Mouse (Mus musculus) midbrain, embryonic 10.5 days (tissue): Measurements from ENCODE around the gene Donson. TPM values are rescaled to one million over a fixed set of nuclear protein-coding genes. Genes with fewer than 3 reads are reported as not detected.

Experiments used
- DNase-seq: peaks from one replicate; pipeline ENCODE4 v3.0.0-alpha.2; 2017; ENCODE audit warnings: low spot score
- H3K27ac ChIP-seq: fragments of 300-500 bp; sonication (generic); replicated peaks from 2 replicates; pipeline ENCODE4 v1.5.1; 2016; ENCODE audit warnings: mild to moderate bottlenecking
- H3K27me3 ChIP-seq: fragments of 300-500 bp; sonication (generic); 2 replicates; pipeline ENCODE4 v1.6.1; 2016; ENCODE audit warnings: low read depth, mild to moderate bottlenecking; ENCODE audit not compliant: poor library complexity, severe bottlenecking
- H3K36me3 ChIP-seq: fragments of 300-500 bp; sonication (generic); 2 replicates; pipeline ENCODE4 v1.6.1; 2016; ENCODE audit warnings: mild to moderate bottlenecking, moderate library complexity
- H3K4me1 ChIP-seq: fragments of 300-500 bp; sonication (generic); 2 replicates; pipeline ENCODE4 v1.6.1; 2016
- H3K4me3 ChIP-seq: fragments of 300-500 bp; sonication (generic); 2 replicates; pipeline ENCODE4 v1.5.1; 2016; ENCODE audit warnings: mild to moderate bottlenecking, moderate library complexity
- H3K9me3 ChIP-seq: fragments of 300-500 bp; sonication (generic); replicated peaks from 2 replicates; pipeline ENCODE4 v1.6.1; 2016; ENCODE audit warnings: mild to moderate bottlenecking
- WGBS: fragments of 180-500 bp; shearing (Covaris S2); methylation state at CpG from one replicate; pipeline ENCODE4 v1.1.7; 2016; 5-methylcytosine and 5-hydroxymethylcytosine counted together
- polyA plus RNA-seq: library from polyadenylated mRNA; unstranded; fragments of >200 nt; fragmentation: Nextera tagmentation; extraction: Ambion mirVana; gene quantifications from 2 replicates; pipeline ENCODE4 v1.2.1, GENCODE M21; 2016

Gene Donson
- polyA plus RNA-seq, 1 experiment from 2014 or later = 38.3 TPM

DNA sequence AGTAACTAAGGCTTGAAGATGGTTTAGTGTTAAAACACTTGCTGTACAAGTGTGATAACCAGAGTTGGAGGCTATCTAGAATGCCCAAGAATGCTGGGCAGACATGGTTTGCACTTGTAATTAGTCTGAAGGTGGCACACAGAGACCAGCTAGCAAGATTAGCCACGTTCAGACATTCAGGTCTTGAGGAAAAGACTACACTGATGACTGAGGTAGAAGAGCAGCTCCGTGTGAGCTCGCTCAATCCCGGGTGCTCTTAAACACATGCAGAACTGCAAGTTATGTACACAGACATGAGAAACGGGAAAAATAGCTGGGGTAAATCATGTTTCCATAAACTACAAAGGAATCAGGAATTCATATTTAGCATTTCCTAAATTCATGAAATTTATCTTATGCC lies 7.9 kb downstream of the Donson start:
- Histone ChIP-seq H3K9me3 (no peaks in the 10 kb centered on the region), H3K36me3 (peaks cover 97% of the 10 kb centered on the region), H3K4me1 (no peaks in the 10 kb centered on the region), H3K27me3 (no peaks in the 10 kb centered on the region), H3K27ac (no peak overlapping the region), H3K4me3 (no peak overlapping the region)
- DNase-seq = no peak
- WGBS = 87% methylated on average over 5 of the region's 5 CpGs

DNA sequence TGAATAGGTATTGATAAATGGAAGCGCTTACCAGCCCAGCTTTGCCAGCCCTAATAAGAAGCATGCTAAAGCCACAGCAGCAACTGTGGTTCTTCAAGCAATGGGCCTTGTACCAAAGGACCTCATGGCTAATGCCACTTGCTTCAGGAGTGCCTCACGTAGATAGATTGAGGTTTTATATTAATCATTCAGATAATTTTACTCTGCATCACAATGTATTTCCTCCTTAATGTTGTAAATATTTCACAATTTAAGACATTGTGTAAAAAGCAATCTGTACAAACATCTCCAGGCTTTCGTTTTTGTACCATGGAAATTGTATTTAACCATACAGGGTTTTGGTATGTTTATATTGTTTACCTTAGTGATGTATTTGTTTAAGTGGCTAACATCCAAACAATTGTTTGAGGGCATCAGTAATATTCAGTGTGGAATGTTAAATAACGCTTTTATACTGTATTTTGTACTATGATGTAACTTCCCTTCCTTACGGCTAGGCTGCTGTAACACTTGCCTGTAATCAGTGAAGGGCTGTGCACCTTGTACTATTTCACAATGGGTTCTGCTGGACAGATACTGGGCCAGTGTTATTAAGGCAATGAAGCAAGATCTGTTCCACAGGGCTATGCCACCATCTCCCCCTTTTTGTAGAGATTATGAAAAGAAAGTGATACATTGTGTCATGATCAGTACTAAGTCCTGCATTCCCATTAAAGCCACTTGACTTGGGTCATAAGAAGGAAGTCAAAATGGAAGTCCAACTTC lies 10.2 kb downstream of the Donson start:
- Histone ChIP-seq H3K27me3 (no peaks in the 10 kb centered on the region), H3K27ac (no peak overlapping the region), H3K36me3 (peaks cover 98% of the 10 kb centered on the region), H3K4me1 (no peaks in the 10 kb centered on the region), H3K9me3 (no peaks in the 10 kb centered on the region), H3K4me3 (no peak overlapping the region)
- no peak for DNase-seq
- WGBS = 95% methylated on average over 5 of the region's 5 CpGs

DNA sequence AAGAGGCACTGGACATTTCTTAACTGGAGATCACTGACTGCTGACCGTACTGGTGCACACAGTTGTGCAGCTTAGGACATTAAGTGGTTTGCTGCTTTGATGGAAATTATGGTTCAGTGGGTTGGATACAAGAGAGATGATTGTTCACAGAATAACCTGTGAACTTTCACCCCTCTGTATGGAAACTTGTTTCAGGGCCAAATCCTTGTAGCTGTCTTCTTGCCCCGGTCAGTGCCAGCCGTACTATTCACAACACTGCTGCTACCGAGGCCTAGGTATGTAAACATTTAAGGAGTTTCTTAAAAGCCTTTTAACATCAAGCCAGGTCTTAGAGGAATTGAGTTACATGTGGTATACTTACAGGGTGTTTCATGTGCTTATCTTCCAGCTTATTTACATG lies 14.1 kb downstream of the Donson start:
- no peak overlapping the region for H3K4me3 ChIP-seq
- H3K36me3 ChIP-seq = peaks cover 100% of the 10 kb centered on the region
- no peak for DNase-seq
- no peaks in the 10 kb centered on the region for H3K9me3 ChIP-seq
- H3K4me1 ChIP-seq = no peaks in the 10 kb centered on the region
- 91% methylated on average over 4 of the region's 4 CpGs for WGBS
- H3K27ac ChIP-seq = no peak overlapping the region
- no peaks in the 10 kb centered on the region for H3K27me3 ChIP-seq

DNA sequence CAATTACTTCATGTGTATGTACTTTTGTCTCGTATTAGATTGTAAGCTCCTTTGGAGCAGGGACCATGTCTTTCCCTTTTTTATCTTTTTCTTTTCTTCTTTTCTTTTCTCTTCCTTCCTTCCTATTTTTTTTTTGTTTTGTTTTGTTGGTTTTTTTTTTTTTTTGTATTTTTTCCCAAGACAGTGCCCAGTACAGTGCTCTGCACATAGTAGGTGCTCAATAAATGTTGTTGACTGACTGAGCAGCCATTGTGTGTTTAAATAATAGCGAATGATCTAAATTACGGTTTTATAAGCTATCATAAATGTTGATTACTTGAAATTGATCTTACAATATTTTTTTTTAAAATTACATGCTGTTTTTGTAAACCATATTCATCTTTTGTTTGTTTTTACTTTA lies 24.8 kb downstream of the Donson start:
- no peak overlapping the region for H3K27ac ChIP-seq
- DNase-seq = no peak
- no peak overlapping the region for H3K4me3 ChIP-seq
- WGBS = 98% methylated on average over 3 of the region's 3 CpGs
- H3K4me1 ChIP-seq = peaks cover 6% of the 10 kb centered on the region; the same call in 1 of the 2 replicates
- peaks cover 100% of the 10 kb centered on the region for H3K36me3 ChIP-seq
- H3K9me3 ChIP-seq = peaks cover 12% of the 10 kb centered on the region; the same call in 1 of the 2 replicates
- no peaks in the 10 kb centered on the region for H3K27me3 ChIP-seq

DNA sequence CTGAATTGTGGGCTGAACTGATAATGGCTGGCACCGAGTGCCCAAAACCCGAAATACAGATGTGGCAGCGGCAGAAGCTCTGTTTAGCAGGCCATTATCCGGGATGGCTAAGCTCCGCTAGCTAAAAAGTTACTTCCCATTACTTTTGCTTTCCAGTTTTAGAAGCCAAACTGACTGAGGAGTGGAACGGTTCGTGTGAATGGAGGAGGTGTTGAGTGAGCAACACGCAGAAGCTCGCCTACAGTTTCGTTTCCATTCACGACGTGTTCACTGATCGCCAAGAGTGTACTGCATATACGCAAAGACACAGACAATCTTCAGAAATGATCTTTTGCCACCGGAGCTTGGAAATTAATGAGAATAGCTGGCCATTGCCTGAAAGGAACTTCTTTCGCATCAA lies 26.2 kb downstream of the Donson start:
- H3K9me3 ChIP-seq = peaks cover 12% of the 10 kb centered on the region; the same call in 1 of the 2 replicates
- no peak overlapping the region for H3K27ac ChIP-seq
- no peak overlapping the region for H3K4me3 ChIP-seq
- H3K4me1 ChIP-seq = peaks cover 6% of the 10 kb centered on the region; the same call in 1 of the 2 replicates
- WGBS = 97% methylated on average over 16 of the region's 16 CpGs
- H3K27me3 ChIP-seq = no peaks in the 10 kb centered on the region
- H3K36me3 ChIP-seq = peaks cover 100% of the 10 kb centered on the region
- no peak for DNase-seq

DNA sequence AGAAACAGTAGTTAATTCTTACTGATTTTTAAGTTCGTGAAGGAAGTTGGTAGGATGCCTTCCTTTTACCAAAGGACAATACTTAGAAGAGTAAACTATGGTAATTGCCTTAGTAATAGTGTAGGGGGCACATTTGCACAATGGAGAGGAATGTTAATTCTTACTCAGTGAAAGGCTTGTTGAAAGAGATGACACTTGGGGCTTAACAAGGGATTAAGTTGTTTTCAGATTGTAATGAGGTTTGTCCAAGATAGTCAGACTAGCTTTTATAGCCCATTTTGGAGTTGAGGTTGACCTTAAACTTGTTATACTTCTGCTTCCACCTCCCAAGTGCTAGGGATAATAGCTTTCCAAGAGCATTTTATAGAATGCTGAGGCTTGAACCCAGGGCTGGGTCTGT lies 27.2 kb downstream of the Donson start:
- Histone ChIP-seq H3K4me3 (no peak overlapping the region), H3K4me1 (peaks cover 6% of the 10 kb centered on the region; the same call in 1 of the 2 replicates), H3K27ac (no peak overlapping the region), H3K36me3 (peaks cover 100% of the 10 kb centered on the region), H3K9me3 (peaks cover 12% of the 10 kb centered on the region; the same call in 1 of the 2 replicates), H3K27me3 (no peaks in the 10 kb centered on the region)
- DNase-seq = no peak
- 44% methylated on average over 1 of the region's 1 CpGs for WGBS

DNA sequence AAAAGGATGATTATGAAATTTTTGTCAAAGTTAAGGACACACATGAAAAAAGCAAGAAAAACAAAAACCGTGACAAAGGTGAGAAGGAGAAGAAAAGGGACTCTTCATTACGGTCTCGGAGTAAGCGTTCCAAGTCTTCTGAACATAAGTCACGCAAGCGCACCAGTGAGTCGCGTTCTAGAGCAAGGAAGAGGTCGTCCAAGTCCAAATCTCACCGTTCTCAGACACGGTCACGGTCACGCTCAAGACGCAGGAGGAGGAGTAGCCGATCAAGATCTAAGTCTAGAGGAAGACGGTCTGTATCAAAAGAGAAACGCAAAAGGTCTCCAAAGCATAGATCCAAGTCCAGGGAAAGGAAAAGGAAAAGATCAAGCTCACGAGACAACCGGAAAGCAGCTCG lies 28.8 kb downstream of the Donson start:
- peaks cover 100% of the 10 kb centered on the region for H3K36me3 ChIP-seq
- no peak overlapping the region for H3K4me3 ChIP-seq
- H3K27ac ChIP-seq = no peak overlapping the region
- WGBS = 97% methylated on average over 20 of the region's 20 CpGs
- peaks cover 6% of the 10 kb centered on the region; the same call in 1 of the 2 replicates for H3K4me1 ChIP-seq
- DNase-seq = no peak
- H3K9me3 ChIP-seq = peaks cover 12% of the 10 kb centered on the region; the same call in 1 of the 2 replicates
- no peaks in the 10 kb centered on the region for H3K27me3 ChIP-seq

DNA sequence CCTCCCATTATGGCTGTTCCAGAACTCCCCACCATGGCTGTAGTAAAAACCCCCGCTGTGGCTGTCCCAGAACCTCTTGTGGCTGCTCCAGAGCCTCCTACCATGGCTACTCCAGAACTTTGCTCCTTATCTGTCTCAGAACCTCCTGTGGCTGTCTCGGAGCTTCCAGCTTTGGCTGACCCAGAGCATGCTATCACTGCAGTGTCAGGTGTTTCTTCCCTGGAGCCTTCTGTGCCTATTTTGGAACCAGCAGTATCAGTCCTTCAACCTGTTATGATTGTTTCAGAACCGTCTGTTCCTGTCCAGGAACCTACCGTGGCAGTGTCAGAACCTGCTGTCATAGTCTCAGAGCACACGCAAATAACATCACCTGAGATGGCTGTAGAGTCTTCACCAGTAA lies 30.1 kb downstream of the Donson start:
- 97% methylated on average over 5 of the region's 5 CpGs for WGBS
- peaks cover 12% of the 10 kb centered on the region; the same call in 1 of the 2 replicates for H3K9me3 ChIP-seq

DNA sequence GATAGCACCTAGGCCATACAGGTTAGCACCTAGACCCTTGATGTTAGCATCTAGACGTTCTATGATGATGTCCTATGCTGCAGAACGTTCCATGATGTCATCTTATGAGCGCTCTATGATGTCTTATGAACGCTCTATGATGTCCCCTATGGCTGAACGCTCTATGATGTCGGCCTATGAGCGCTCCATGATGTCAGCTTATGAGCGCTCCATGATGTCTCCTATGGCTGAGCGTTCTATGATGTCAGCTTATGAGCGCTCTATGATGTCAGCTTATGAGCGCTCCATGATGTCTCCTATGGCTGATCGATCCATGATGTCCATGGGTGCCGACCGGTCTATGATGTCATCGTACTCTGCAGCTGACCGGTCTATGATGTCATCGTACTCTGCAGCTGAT lies 31.3 kb downstream of the Donson start:
- H3K9me3 ChIP-seq = peaks cover 12% of the 10 kb centered on the region; the same call in 1 of the 2 replicates
- peaks cover 100% of the 10 kb centered on the region for H3K36me3 ChIP-seq
- whole genome bisulfite sequencing = 97% methylated on average over 17 of the region's 17 CpGs
- DNase-seq = no peak
- no peaks in the 10 kb centered on the region for H3K27me3 ChIP-seq
- H3K4me1 ChIP-seq = peaks cover 6% of the 10 kb centered on the region; the same call in 1 of the 2 replicates
- no peak overlapping the region for H3K27ac ChIP-seq
- no peak overlapping the region for H3K4me3 ChIP-seq

More for the DNA sequence above, 30.1 kb downstream of the Donson start:
- Histone ChIP-seq H3K36me3 (peaks cover 100% of the 10 kb centered on the region), H3K4me1 (peaks cover 6% of the 10 kb centered on the region; the same call in 1 of the 2 replicates), H3K4me3 (no peak overlapping the region), H3K27ac (no peak overlapping the region), H3K27me3 (no peaks in the 10 kb centered on the region)
- DNase-seq = no peak

DNA sequence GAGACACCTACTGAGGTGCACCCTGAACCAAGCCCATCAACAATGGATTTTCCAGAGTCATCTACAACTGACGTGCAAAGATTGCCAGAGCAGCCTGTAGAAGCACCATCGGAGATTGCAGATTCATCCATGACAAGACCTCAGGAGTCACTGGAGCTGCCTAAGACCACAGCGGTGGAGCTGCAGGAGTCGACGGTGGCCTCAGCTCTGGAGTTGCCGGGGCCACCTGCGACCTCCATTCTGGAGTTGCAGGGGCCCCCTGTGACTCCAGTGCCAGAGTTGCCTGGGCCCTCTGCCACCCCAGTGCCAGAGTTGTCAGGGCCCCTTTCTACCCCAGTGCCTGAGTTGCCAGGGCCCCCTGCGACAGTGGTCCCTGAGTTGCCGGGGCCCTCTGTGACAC lies 33.3 kb downstream of the Donson start:
- WGBS = 98% methylated on average over 9 of the region's 9 CpGs
- Histone ChIP-seq H3K36me3 (peaks cover 100% of the 10 kb centered on the region), H3K27me3 (no peaks in the 10 kb centered on the region), H3K4me3 (no peak overlapping the region), H3K9me3 (peaks cover 12% of the 10 kb centered on the region; the same call in 1 of the 2 replicates), H3K4me1 (peaks cover under 1% of the 10 kb centered on the region; the same call in 1 of the 2 replicates), H3K27ac (no peak overlapping the region)
- DNase-seq = no peak

DNA sequence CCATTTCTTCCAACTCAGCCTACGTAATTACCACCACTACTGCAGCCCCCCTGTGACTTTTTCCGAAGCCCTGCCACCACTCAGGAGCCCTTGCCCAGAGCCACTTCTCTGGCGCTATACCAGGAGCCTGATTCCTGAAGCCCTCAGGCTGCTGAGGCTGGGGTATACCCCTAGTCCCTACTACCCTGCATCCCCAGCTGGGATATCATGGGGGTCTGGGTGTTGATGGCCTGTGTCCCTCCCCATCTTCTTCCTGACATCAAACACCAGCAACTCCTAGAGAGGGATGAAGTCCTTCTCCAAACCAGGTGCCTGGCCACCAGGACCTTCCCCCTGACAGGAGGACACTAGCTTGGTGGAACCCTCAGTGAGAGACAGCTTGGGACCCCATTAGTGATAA lies 36.4 kb downstream of the Donson start:
- H3K4me1 ChIP-seq = peaks cover 11% of the 10 kb centered on the region
- H3K4me3 ChIP-seq = no peak overlapping the region
- DNase-seq = no peak
- H3K36me3 ChIP-seq = peaks cover 71% of the 10 kb centered on the region
- 97% methylated on average over 3 of the region's 3 CpGs for WGBS
- H3K27me3 ChIP-seq = no peaks in the 10 kb centered on the region
- H3K9me3 ChIP-seq = no peaks in the 10 kb centered on the region
- H3K27ac ChIP-seq = no peak overlapping the region

DNA sequence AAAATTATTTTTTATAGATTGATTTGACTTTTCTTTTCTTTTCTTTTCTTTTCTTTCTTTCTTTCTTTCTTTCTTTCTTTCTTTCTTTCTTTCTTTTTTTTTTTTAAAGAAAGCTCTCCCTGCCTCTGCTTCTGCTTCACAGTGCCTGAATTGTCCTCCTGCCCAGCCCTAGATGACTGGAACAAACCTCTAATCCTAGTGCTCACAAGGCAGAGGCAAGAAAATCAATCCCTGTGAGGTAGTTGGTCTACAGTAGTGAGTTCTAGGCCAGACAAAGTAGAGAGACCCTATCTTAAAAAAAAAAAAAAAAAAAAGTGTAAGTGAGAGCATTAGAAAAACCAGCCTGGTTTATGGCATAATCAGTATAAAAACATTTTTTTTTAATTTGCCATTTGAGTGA lies 38.8 kb downstream of the Donson start:
- Histone ChIP-seq H3K9me3 (no peaks in the 10 kb centered on the region), H3K27me3 (no peaks in the 10 kb centered on the region), H3K27ac (no peak overlapping the region), H3K4me1 (peaks cover 22% of the 10 kb centered on the region), H3K4me3 (peak overlapping the region; percentile 86), H3K36me3 (peaks cover 47% of the 10 kb centered on the region)
- no peak for DNase-seq

DNA sequence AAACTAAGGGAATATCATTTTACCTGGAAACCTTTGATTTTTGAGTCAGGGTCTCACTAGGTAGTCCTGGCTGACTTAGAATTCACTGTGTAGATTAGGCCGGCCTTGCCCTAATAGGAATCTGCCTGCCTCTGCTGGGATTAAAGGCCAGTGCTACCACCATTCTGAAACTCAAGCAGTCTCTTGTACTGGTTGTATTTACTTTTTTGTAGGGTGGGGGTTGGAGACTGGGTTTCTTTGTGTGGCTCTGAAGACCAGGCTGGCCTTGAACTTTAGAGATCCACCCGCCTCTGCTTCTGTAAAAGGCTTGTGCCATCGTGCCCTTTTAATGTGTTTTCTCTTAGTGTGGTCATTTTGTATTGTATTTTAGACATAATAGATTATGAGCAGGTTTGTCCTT lies 39.3 kb downstream of the Donson start:
- Histone ChIP-seq H3K36me3 (peaks cover 42% of the 10 kb centered on the region), H3K27ac (no peak overlapping the region), H3K4me1 (peaks cover 23% of the 10 kb centered on the region), H3K9me3 (no peaks in the 10 kb centered on the region), H3K4me3 (peak overlapping the region; percentile 86), H3K27me3 (no peaks in the 10 kb centered on the region)
- no peak for DNase-seq
- WGBS = 74% methylated on average over 3 of the region's 3 CpGs
